Mouse (Mus musculus): Measurements from ENCODE around the gene Tmem14c. TPM values are rescaled to one million over a fixed set of nuclear protein-coding genes. Genes with fewer than 3 reads are reported as not detected.

Tmem14c gene
- polyA plus RNA-seq, 1 experiment from 2014 or later, result 211 TPM

DNA sequence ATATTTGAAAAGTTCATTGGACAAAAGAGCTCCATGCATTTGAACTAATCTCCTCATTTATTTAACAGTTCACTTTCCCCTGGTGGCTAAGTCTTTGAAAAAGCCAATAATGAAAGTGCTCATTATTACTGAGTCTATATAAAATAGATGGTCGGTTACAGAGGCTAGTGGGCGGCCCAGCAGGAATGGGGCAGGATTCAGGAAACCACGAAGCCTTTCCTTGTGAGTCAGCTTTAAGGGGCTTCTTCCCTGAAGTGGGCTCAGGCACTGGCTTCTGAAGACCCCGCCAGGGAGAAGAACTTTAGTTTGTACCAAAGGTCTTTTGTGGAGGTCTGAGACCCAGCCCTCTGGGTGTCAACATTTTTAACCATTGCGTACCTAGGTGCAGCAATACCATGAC lies 35.9 kb downstream of the Tmem14c start:
- DNase-seq (ENCODE audit: low spot score) (no peak), ATAC-seq (ENCODE audit: insufficient number of reproducible peaks, low FRiP score, low TSS enrichment, low read depth) (no peak)
- Histone ChIP-seq H3K4me1 (ENCODE audit: control insufficient read depth, insufficient read depth, low read length) (no peaks in the 10 kb centered on the region), H3K9me3 (ENCODE audit: control insufficient read depth, low read length) (no peaks in the 10 kb centered on the region), H3K4me3 (ENCODE audit: low read depth, low read length) (no peak overlapping the region), H3K27ac (replicated peaks; ENCODE audit: low read depth, low read length) (no peak overlapping the region), H3K27me3 (ENCODE audit: control insufficient read depth, insufficient read depth, low read length) (no peaks in the 10 kb centered on the region), H3K4me2 (ENCODE audit: low read depth, severe bottlenecking) (no peak overlapping the region), H3K9ac (ENCODE audit: low read length) (no peak overlapping the region), H3K36me3 (ENCODE audit: control insufficient read depth, insufficient read depth, low read length) (no peaks in the 10 kb centered on the region)
- WGBS, result 70% methylated on average over 5 of the region's 5 CpGs

DNA sequence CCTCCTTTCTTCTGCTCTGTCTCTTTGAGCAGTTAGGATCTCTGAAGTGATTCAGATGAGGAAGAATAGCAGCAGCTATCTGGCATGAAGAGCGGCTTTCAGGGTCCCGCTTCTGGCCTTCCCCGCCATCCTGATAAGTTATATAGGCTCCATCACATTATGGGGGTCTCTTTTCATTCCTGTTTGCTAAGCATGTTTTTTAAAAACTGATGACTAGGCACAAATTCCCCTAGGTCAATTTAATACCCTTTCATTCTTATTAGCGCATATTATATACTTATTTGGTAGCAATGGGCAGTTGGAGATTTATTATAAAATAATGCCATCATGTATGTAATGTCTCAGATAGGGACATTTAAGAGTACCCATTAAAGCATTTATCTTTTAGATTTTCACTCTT lies 51.5 kb downstream of the Tmem14c start:
- DNase-seq (ENCODE audit: low spot score) (no peak), ATAC-seq (ENCODE audit: insufficient number of reproducible peaks, low FRiP score, low TSS enrichment, low read depth) (no peak)
- Histone ChIP-seq H3K27me3 (ENCODE audit: control insufficient read depth, insufficient read depth, low read length) (no peaks in the 10 kb centered on the region), H3K4me2 (ENCODE audit: low read depth, severe bottlenecking) (no peak overlapping the region), H3K4me3 (ENCODE audit: low read depth, low read length) (no peak overlapping the region), H3K27ac (replicated peaks; ENCODE audit: low read depth, low read length) (no peak overlapping the region), H3K9me3 (ENCODE audit: control insufficient read depth, low read length) (no peaks in the 10 kb centered on the region), H3K9ac (ENCODE audit: low read length) (no peak overlapping the region), H3K4me1 (ENCODE audit: control insufficient read depth, insufficient read depth, low read length) (no peaks in the 10 kb centered on the region), H3K36me3 (ENCODE audit: control insufficient read depth, insufficient read depth, low read length) (no peaks in the 10 kb centered on the region)
- WGBS, result 96% methylated on average over 4 of the region's 4 CpGs

- H3K36me3 ChIP-seq (ENCODE audit: control insufficient read depth, insufficient read depth, low read length), result no peaks in the 10 kb centered on the region
- ATAC-seq (ENCODE audit: insufficient number of reproducible peaks, low FRiP score, low TSS enrichment, low read depth), result no peak
- no peak overlapping the region for H3K9ac ChIP-seq (ENCODE audit: low read length)
- no peaks in the 10 kb centered on the region for H3K4me1 ChIP-seq (ENCODE audit: control insufficient read depth, insufficient read depth, low read length)
- H3K9me3 ChIP-seq (ENCODE audit: control insufficient read depth, low read length), result no peaks in the 10 kb centered on the region
- H3K27me3 ChIP-seq (ENCODE audit: control insufficient read depth, insufficient read depth, low read length), result no peaks in the 10 kb centered on the region
- no peak for DNase-seq (ENCODE audit: low spot score)
- H3K4me2 ChIP-seq (ENCODE audit: low read depth, severe bottlenecking), result no peak overlapping the region
- no peak overlapping the region for H3K27ac ChIP-seq (replicated peaks; ENCODE audit: low read depth, low read length)
- no peak overlapping the region for H3K4me3 ChIP-seq (ENCODE audit: low read depth, low read length)
- 91% methylated on average over 11 of the region's 11 CpGs for WGBS
Observed at GRCm38 (mm10) chr13:41071617-41072016, 55.5 kb downstream of the Tmem14c start.

Other genes starting within 250 kb of the Tmem14c start
- gene Gcnt2, start 156.5 kb upstream of the Tmem14c start, polyA plus RNA-seq (2014; fragmentation: Nextera tagmentation; extraction: Ambion mirVana), result 2.3 and 2.4 TPM in 2 replicates
- gene Pak1ip1, start 15.3 kb upstream of the Tmem14c start, polyA plus RNA-seq (2014; fragmentation: Nextera tagmentation; extraction: Ambion mirVana), result 65.1 and 66.2 TPM in 2 replicates
- 0.57 and 1.0 TPM in 2 replicates for gene Mak, start 63.4 kb downstream of the Tmem14c start, polyA plus RNA-seq (2014; fragmentation: Nextera tagmentation; extraction: Ambion mirVana)
- not detected in 2 replicates for gene Gcm2, start 94.7 kb downstream of the Tmem14c start, polyA plus RNA-seq (2014; fragmentation: Nextera tagmentation; extraction: Ambion mirVana)
- gene Sycp2l, start 98.0 kb downstream of the Tmem14c start, polyA plus RNA-seq (2014; fragmentation: Nextera tagmentation; extraction: Ambion mirVana), result not detected in 2 replicates
- 17.1 and 18.8 TPM in 2 replicates for gene Elovl2, start 204.1 kb downstream of the Tmem14c start, polyA plus RNA-seq (2014; fragmentation: Nextera tagmentation; extraction: Ambion mirVana)
- gene Smim13, start 233.6 kb downstream of the Tmem14c start, polyA plus RNA-seq (2014; fragmentation: Nextera tagmentation; extraction: Ambion mirVana), result 9.4 and 12.8 TPM in 2 replicates